Mouse (Mus musculus): ENCODE measurements at regions not wholly inside any gene's neighbourhood (a gene's known extent, or its start where the extent isn't known, plus 50 kb on each side); places are given as distances from the start of the nearest gene placed in this dataset.

GRCm38 (mm10) chr2:178545601-178546352 is 115.4 kb downstream of the Cdh26 start:
- TF ChIP-seq TAL1 (conservative IDR thresholded peaks at IDR 0.05; ENCODE audit: low read depth, low read length) (no peak), CTCF (IDR thresholded peaks at IDR 0.05; ENCODE audit: low read depth, low read length) (no peak)
